Mouse (Mus musculus) cortical plate, adult 2 months (tissue): ENCODE measurements around the gene Bcl7a. TPM values are rescaled to one million over a fixed set of nuclear protein-coding genes. Genes with fewer than 3 reads are reported as not detected.

Source experiments
- H3K27ac ChIP-seq: fragments of 200-500 bp; 2 replicates; pipeline ENCODE4 v1.5.1; 2012; ENCODE audit warnings: low read length, control low read depth, inconsistent platforms; ENCODE audit not compliant: insufficient read depth
- H3K4me1 ChIP-seq: fragments of 200-500 bp; 2 replicates; pipeline ENCODE4 v1.6.1; 2011; ENCODE audit warnings: low read length; ENCODE audit not compliant: control insufficient read depth, insufficient read depth
- H3K4me3 ChIP-seq: fragments of 200-500 bp; 2 replicates; pipeline ENCODE4 v1.5.1; 2011; ENCODE audit warnings: mild to moderate bottlenecking, low read length, control low read depth; ENCODE audit not compliant: insufficient read depth
- CTCF ChIP-seq: fragments of 200-500 bp; IDR thresholded peaks from 2 replicates; pipeline ENCODE4 v1.5.1; 2011; ENCODE audit warnings: mild to moderate bottlenecking, control low read depth, low read length; ENCODE audit not compliant: insufficient read depth; ENCODE audit errors: extremely low read depth
- POLR2A ChIP-seq: fragments of 200-500 bp; IDR thresholded peaks from 2 replicates; pipeline ENCODE4 v1.6.1; 2011; ENCODE audit warnings: mild to moderate bottlenecking, low read length, control low read depth; ENCODE audit not compliant: insufficient read depth; ENCODE audit errors: extremely low read depth
- polyA plus RNA-seq: library from polyadenylated mRNA; depleted of rRNA; stranded (reverse); fragments of >200 nt; gene quantifications from 2 replicates; pipeline ENCODE4 v1.2.3, GENCODE M21; 2012

Bcl7a gene
- polyA plus RNA-seq, 1 experiment = 33.5 TPM

DNA sequence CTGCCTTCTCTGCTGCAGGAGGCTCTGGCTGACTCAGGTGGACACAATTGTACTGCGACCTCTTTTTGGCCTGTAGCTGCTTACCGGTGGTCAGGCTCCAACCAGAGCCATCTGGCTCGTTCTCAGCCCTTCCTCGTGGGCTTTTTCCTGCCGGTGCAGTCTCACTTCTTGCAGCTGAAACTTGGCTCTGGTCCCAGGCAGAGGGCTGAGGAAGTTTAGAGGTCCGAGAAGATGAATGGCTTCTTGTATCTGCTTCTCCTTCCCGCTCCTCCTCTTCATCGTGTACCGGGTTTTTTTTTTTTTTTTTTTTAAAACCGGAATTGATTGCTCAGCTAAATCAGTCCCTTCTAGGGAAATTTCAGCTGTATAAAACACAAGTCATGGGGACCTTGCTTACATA is 32.9 kb downstream of the Bcl7a start:
- Histone ChIP-seq H3K27ac (no peak overlapping the region), H3K4me1 (no peaks in the 10 kb centered on the region), H3K4me3 (no peak overlapping the region)
- TF ChIP-seq POLR2A = no peak

DNA sequence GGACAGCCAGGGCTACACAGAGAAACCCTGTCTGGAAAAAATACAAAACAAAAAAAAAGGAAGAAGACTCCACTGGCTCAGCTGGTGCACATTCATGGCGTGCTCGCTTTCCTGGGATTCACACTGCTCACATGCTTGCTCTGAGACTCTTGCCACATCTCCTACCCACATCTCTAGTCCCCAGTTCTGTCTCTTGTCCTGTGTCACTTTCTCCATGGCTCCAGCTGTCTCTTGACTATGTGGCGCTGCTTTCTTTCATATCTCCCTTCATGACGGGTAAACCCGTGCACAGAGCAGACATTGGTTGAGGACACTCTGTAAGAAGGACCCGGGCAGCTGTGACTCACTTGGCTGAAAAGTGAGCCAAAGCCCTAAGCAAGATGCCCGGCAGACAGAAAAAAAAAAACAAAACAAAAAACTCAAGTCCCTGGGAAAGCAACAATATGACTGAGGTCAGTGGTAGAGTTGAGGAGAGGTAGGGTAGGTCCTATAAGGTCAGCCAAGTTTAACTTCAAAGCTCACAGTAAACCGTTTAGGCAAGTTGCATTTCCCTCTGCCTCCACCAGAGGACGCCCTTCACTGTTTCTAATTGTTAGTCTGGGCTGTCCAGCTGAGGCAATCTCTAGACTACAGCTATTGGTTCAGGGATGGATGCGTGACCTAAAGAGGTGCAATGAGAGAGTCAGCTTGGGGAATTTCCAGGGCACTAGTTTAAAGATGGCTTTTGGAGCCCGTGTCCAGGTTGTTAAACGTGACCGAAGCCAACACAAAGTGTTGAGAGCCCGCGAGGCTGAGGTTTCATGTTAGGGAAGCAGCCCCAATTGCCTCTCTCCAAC is 33.7 kb downstream of the Bcl7a start:
- Histone ChIP-seq H3K4me1 (no peaks in the 10 kb centered on the region), H3K27ac (no peak overlapping the region), H3K4me3 (no peak overlapping the region)
- TF ChIP-seq CTCF (peak; percentile 98), POLR2A (no peak)

DNA sequence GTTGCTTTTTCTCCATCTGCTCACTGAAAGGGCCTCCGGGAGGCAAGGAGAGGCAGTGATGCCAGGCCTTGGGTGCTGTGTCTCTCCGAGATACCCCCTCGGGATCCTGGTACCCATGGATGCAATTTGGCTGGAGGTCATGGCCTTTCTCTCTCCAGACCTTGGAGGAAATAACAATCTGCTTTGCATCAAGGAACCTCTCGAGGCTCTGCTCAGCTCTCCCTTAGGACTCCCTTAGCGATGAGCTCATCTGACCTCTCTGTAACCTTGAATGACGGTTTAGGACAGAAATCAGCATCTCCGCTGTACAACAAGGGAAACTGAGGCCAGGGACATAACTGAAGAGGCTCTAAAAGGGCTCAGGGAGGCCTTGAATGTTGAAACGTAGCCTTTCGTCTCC is 35.1 kb downstream of the Bcl7a start:
- TF ChIP-seq CTCF = no peak
- no peak for TF ChIP-seq POLR2A
- Histone ChIP-seq H3K4me3 (no peak overlapping the region), H3K4me1 (no peaks in the 10 kb centered on the region), H3K27ac (no peak overlapping the region)

GRCm38 (mm10) chr5:123379504-123379931 is 35.9 kb downstream of the Bcl7a start:
- no peak for TF ChIP-seq POLR2A
- no peak for TF ChIP-seq CTCF
- H3K27ac ChIP-seq = no peak overlapping the region
- no peaks in the 10 kb centered on the region for H3K4me1 ChIP-seq
- H3K4me3 ChIP-seq = no peak overlapping the region

GRCm38 (mm10) chr5:123381968-123382367 is 38.3 kb downstream of the Bcl7a start:
- H3K27ac ChIP-seq = no peak overlapping the region
- TF ChIP-seq CTCF = no peak
- TF ChIP-seq POLR2A = no peak
- no peak overlapping the region for H3K4me3 ChIP-seq
- H3K4me1 ChIP-seq = no peaks in the 10 kb centered on the region

- Histone ChIP-seq H3K4me3 (no peak overlapping the region), H3K4me1 (no peaks in the 10 kb centered on the region), H3K27ac (no peak overlapping the region)
- no peak for TF ChIP-seq POLR2A
These were observed 39.1 kb downstream of the Bcl7a start for GRCm38 (mm10) chr5:123382686-123383085.

DNA sequence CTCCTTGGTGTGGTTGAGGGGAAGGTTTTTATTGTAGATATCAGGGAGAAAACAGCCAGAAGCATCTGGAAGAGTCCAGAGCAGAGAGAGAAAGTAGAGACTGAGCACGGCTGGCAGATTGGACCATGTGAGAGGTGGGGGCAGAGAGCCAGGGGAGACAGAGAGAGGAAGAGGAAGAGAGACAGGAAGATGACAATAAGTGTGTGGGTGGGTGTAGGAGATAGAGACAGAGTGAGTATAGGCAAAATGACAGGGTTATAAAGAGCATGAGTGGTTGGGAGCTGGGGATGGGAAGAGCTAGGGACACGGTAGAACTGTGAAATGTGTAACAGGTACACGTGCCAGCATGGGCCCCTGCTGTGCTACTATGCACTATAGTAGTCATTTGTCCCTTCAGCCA is 44.8 kb downstream of the Bcl7a start:
- H3K27ac ChIP-seq = no peak overlapping the region
- no peak overlapping the region for H3K4me3 ChIP-seq
- 0 out of 2 replicates have a peak, but pooled peaks cover 1% of the 10 kb centered on the region for H3K4me1 ChIP-seq
- no peak for TF ChIP-seq CTCF
- TF ChIP-seq POLR2A = no peak

GRCm38 (mm10) chr5:123390536-123391441 is 47.2 kb downstream of the Bcl7a start:
- Histone ChIP-seq H3K27ac (no peak overlapping the region), H3K4me1 (0 out of 2 replicates have a peak, but pooled peaks cover 1% of the 10 kb centered on the region), H3K4me3 (peak overlapping the region; percentile 31)
- TF ChIP-seq POLR2A (no peak), CTCF (no peak)

DNA sequence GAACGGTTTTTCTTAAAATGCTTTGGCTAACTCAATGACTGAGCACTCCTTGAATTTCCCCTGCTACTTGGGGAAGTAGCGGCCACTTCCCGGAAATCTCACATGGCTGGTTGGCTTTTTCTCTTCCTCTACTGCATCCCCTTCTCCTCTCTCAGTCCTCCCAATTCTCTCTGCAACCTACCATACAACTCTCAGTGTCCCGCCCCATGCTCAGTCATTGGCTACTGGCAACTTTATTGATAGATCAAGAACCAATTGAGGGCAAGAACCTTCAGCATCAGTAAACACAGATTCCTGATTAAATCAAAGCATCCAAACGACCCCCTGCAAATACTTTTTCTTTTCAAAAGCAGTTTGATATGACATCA is 47.8 kb downstream of the Bcl7a start:
- Histone ChIP-seq H3K4me1 (peaks cover 5% of the 10 kb centered on the region; the same call in 1 of the 2 replicates), H3K27ac (no peak overlapping the region), H3K4me3 (peak overlapping the region; percentile 31)
- TF ChIP-seq CTCF (no peak), POLR2A (no peak)
